Mouse (Mus musculus) stomach, postnatal 0 days (tissue): ENCODE results near the gene Gramd1a.

Experiments used
- CTCF ChIP-seq: IDR thresholded peaks from 2 replicates; pipeline ENCODE4 v1.5.1; 2016; ENCODE audit warnings: antibody characterized with exemption, low read depth, mild to moderate bottlenecking, moderate library complexity
- EP300 ChIP-seq: optimal IDR thresholded peaks from 2 replicates; pipeline ENCODE3; 2016; ENCODE audit warnings: antibody characterized with exemption

GRCm38 (mm10) chr7:31148756-31149155 is 6.9 kb downstream of the Gramd1a start:
- TF ChIP-seq CTCF, result no peak
- no peak for TF ChIP-seq EP300
